Mouse (Mus musculus) naive thymus-derived CD4-positive, alpha-beta T cell, adult 2 months (primary cell): ENCODE results near the gene Cd300a.
A peak's percentile ranks its signal among the peaks of the same experiment; 100 is the strongest.

Experiments used
- DNase-seq: peaks from one replicate; pipeline ENCODE4 v3.0.0-alpha.2; 2011; ENCODE audit warnings: low read depth

The Cd300a gene

GRCm38 (mm10) chr11:114889991-114890518, at the start of gene Cd300a:
Gene Cd300a (plus strand): TSS chr11:114890041.
- no peak for DNase-seq

- DNase-seq: no peak
These were observed 45.9 kb upstream of the Cd300a start for GRCm38 (mm10) chr11:114843818-114844463.

GRCm38 (mm10) chr11:114844464-114845220, 45.2 kb upstream of the Cd300a start:
- no peak for DNase-seq

GRCm38 (mm10) chr11:114846336-114846735, 43.5 kb upstream of the Cd300a start:
- DNase-seq: no peak

GRCm38 (mm10) chr11:114847008-114847407, 42.8 kb upstream of the Cd300a start:
- DNase-seq: no peak

- no peak for DNase-seq
These were observed 40.3 kb upstream of the Cd300a start for GRCm38 (mm10) chr11:114849572-114849971.

- DNase-seq: no peak
These were observed 39.8 kb upstream of the Cd300a start for GRCm38 (mm10) chr11:114850066-114850451.

GRCm38 (mm10) chr11:114850452-114851268, 39.2 kb upstream of the Cd300a start, which contains the start of gene Gprc5c:
Gene Gprc5c (plus strand): TSS chr11:114851152.
- DNase-seq: no peak

GRCm38 (mm10) chr11:114851269-114851607, 38.6 kb upstream of the Cd300a start:
- no peak for DNase-seq

- no peak for DNase-seq
These were observed 38.1 kb upstream of the Cd300a start for GRCm38 (mm10) chr11:114851608-114852310.

GRCm38 (mm10) chr11:114852311-114853173, 37.3 kb upstream of the Cd300a start:
- DNase-seq: no peak

GRCm38 (mm10) chr11:114853174-114853838, 36.5 kb upstream of the Cd300a start:
- DNase-seq: no peak

- DNase-seq: no peak
These were observed 35.3 kb upstream of the Cd300a start for GRCm38 (mm10) chr11:114854581-114854980.

GRCm38 (mm10) chr11:114856125-114856524, 33.7 kb upstream of the Cd300a start:
- no peak for DNase-seq

GRCm38 (mm10) chr11:114858641-114859040, 31.2 kb upstream of the Cd300a start:
- peak; percentile 79 for DNase-seq

GRCm38 (mm10) chr11:114861057-114861456, 28.8 kb upstream of the Cd300a start:
- no peak for DNase-seq

GRCm38 (mm10) chr11:114862687-114863086, 27.2 kb upstream of the Cd300a start:
- no peak for DNase-seq

- no peak for DNase-seq
These were observed 25.9 kb upstream of the Cd300a start for GRCm38 (mm10) chr11:114863918-114864420.

- no peak for DNase-seq
These were observed 23.8 kb upstream of the Cd300a start for GRCm38 (mm10) chr11:114865999-114866398.
